Mouse (Mus musculus): ENCODE results near the gene Cabp1.

DNA sequence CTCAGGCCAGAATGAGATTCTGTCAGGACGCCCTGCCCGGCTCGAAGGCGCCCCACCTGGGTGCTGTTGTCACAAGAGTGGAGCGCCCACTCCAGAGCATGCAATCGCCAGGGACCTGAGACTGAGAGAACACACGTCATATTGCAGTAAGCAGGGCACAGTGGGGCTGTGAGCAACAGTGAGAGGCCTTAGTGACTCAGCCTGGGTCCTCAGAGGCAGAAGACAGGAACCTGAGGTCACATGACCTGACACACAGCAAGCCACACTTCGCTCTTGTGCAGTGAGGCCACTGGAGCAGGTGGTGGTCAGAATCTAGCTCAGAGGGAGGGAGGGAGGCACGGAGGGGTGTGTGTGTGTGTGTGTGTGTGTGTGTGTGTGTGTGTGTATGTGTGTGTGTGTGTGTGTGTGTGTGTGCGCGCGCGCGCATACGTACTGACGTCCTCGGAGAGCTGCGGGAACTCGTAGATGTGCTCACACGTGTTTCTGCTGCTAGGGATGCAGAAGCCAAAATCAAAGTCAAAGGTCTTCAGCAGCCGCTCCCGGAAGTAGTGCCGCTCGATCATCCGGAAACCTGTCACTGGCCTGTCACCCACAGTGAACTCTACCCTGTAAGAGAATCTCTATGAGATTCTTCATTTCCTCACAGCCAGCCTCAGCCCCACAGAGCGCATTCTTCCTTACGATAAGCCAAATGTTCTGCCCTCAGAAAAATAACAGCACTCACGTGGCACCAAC is 67.4 kb downstream of the Cabp1 start:
- no peak for TF ChIP-seq POLR2A (IDR thresholded peaks at IDR 0.05; ENCODE audit: low read depth, low read length)
- TF ChIP-seq CTCF (IDR thresholded peaks at IDR 0.05; ENCODE audit: borderline replicate concordance, insufficient read depth, low read length): no peak

Data from embryonic fibroblast, embryonic 13.5 days (primary cell).